Mouse (Mus musculus): ENCODE measurements around the gene Tmem8. TPM values are rescaled to one million over a fixed set of nuclear protein-coding genes. Genes with fewer than 3 reads are reported as not detected.

Tmem8 gene
- polyA plus RNA-seq (2015; fragmentation: Nextera tagmentation; extraction: Ambion mirVana), result 1.8 and 2.0 TPM in 2 replicates

DNA sequence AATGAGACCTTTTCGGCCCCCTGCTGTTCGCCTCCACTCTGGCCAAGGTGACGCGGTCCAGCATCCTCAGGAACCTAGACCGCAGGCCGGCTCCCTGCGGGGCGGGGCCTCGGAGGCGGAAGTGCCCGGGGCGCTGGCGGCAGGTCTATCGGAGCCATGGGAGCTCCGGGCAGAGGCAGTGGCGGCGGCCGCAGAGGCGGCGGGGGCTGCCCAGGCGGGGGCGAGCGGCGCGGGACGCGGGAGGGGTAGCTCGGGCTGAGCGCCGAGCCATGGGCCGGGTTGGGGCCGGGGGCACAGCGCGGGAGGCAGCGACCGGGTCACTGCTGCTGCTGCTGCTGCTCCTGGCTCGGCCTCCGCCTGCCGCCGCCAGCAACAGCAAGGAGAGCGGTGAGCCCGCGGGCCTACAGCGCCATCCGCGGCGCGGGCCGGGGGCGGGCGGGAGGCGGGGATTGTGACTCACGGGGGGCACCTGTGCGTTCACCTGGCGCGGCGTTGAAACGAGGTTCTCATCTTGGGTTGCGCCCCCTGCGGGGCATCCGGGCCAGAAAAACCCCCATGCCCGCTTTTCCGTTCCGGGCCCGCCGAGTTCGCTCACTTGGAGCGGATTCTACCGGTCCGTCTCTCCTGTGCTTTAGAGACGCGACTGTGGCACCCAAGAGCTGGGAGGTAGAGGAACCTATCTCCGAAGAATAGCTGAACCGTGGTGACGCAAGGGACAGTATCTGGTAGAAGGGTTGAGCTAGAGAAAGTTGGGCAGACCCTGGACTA, at the start of gene Tmem8:
Gene Tmem8 (plus strand): TSS at position 119 of the 768 bp plus-strand sequence.

GRCm38 (mm10) chr17:26068831-26069739, 44.0 kb upstream of the Tmem8 start, which contains the start of gene Rab11fip3:
TSS of gene Rab11fip3 (minus strand) at chr17:26069555.

GRCm38 (mm10) chr17:26089905-26090632, 23.0 kb upstream of the Tmem8 start, which contains the start of gene Decr2:
TSS of gene Decr2 (minus strand) at chr17:26090337.

DNA sequence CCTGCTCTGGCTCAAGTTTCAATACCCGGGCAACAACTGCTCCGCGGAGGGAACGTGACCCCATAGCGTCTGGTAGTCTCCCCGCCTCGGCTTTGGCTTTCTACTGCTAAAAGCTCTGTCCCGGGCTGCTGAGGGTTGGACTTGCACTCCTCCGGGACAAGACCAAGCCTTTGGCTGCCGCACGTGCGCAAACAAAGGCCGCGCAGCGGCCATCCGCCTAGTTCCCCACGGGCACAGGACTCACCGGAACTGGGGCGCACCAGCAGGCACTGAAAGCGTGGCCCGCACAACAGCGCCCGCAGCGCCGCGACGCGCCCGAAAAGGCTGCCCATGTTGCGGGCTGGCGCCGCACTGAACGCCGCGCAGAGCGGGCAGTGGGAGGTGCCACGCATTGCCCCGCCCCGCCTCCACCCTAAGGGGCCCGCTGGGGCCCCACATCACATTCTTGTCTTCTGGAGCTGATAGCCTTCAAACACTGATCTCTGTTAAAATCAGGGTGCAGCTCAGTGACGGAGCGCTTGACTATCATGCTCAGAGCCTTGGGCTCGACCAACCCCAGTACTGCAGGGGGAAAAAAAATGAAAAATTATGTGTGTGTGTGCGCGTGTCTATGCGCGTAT, 17.9 kb upstream of the Tmem8 start, which contains the start of gene Nme4:
Gene Nme4 (minus strand): TSS at position 482 of the 620 bp plus-strand sequence.

GRCm38 (mm10) chr17:26123267-26123684, 10.2 kb downstream of the Tmem8 start, which contains the start of gene Mrpl28:
TSS of gene Mrpl28 (plus strand) at chr17:26123500.

DNA sequence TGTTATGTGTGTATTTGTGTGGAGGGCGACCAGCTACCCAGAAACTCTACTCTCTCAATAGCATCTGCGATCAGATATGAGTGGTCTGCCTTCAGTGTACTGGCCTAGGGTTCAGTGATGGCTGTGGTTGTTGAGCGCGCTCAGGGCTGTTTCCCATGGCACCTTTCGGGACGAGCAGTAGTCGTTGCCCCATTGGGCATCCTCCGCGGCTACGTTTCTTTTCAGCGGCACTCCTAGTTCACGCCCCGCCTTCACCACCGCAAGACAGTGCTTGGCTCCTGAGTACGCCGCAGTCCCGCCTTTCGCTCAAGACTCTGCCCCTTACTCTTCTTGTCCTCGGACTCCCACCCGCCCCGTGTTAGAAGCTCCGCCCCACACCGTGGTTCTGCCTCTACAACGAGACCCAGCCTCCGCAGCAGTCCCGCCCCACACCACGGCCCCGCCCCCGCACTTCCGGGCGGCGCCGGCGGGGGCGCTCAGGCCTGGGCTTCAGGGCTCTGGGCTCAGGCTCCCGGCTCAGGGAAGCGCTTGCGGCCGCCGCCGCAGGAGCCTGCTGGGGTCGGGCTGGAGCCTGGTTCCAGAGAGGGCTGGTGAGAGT, 25.2 kb downstream of the Tmem8 start, which contains the start of gene Axin1:
Gene Axin1 (plus strand): TSS at position 450 of the 598 bp plus-strand sequence.

Other genes starting within 250 kb of the Tmem8 start
- 120 and 122 TPM in 2 replicates for gene Mcrip2, start 244.5 kb upstream of the Tmem8 start, polyA plus RNA-seq (2015; fragmentation: Nextera tagmentation; extraction: Ambion mirVana)
- 35.5 and 37.9 TPM in 2 replicates for gene Mettl26, start 238.2 kb upstream of the Tmem8 start, polyA plus RNA-seq (2015; fragmentation: Nextera tagmentation; extraction: Ambion mirVana)
- gene Wfikkn1, start 232.4 kb upstream of the Tmem8 start, polyA plus RNA-seq (2015; fragmentation: Nextera tagmentation; extraction: Ambion mirVana), result 0.15 and 0.19 TPM in 2 replicates
- 9.7 and 10.2 TPM in 2 replicates for gene Rab40c, start 193.6 kb upstream of the Tmem8 start, polyA plus RNA-seq (2015; fragmentation: Nextera tagmentation; extraction: Ambion mirVana)
- 27.6 and 28.6 TPM in 2 replicates for gene Pigq, start 168.4 kb upstream of the Tmem8 start, polyA plus RNA-seq (2015; fragmentation: Nextera tagmentation; extraction: Ambion mirVana)
- not detected in 2 replicates for gene Nhlrc4, start 168.3 kb upstream of the Tmem8 start, polyA plus RNA-seq (2015; fragmentation: Nextera tagmentation; extraction: Ambion mirVana)
- gene A930017K11Rik, start 160.7 kb upstream of the Tmem8 start, polyA plus RNA-seq (2015; fragmentation: Nextera tagmentation; extraction: Ambion mirVana), result 0.14 TPM in 1 of 2 replicates, not detected in the other
- 6.7 and 8.4 TPM in 2 replicates for gene Capn15, start 127.5 kb upstream of the Tmem8 start, polyA plus RNA-seq (2015; fragmentation: Nextera tagmentation; extraction: Ambion mirVana)
- 9.0 and 10.9 TPM in 2 replicates for gene Rab11fip3, start 43.7 kb upstream of the Tmem8 start, polyA plus RNA-seq (2015; fragmentation: Nextera tagmentation; extraction: Ambion mirVana)
- 18.5 and 22.5 TPM in 2 replicates for gene Decr2, start 23.0 kb upstream of the Tmem8 start, polyA plus RNA-seq (2015; fragmentation: Nextera tagmentation; extraction: Ambion mirVana)
- gene Nme4, start 17.7 kb upstream of the Tmem8 start, polyA plus RNA-seq (2015; fragmentation: Nextera tagmentation; extraction: Ambion mirVana), result 28.8 and 36.8 TPM in 2 replicates
- gene Mrpl28, start 10.2 kb downstream of the Tmem8 start, polyA plus RNA-seq (2015; fragmentation: Nextera tagmentation; extraction: Ambion mirVana), result 122 and 126 TPM in 2 replicates
- 6.8 and 6.9 TPM in 2 replicates for gene Axin1, start 25.4 kb downstream of the Tmem8 start, polyA plus RNA-seq (2015; fragmentation: Nextera tagmentation; extraction: Ambion mirVana)
- not detected in 2 replicates for gene Pdia2, start 85.8 kb downstream of the Tmem8 start, polyA plus RNA-seq (2015; fragmentation: Nextera tagmentation; extraction: Ambion mirVana)
- 0.45 and 0.77 TPM in 2 replicates for gene Rgs11, start 89.7 kb downstream of the Tmem8 start, polyA plus RNA-seq (2015; fragmentation: Nextera tagmentation; extraction: Ambion mirVana)
- gene Arhgdig, start 94.5 kb downstream of the Tmem8 start, polyA plus RNA-seq (2015; fragmentation: Nextera tagmentation; extraction: Ambion mirVana), result 6.3 and 7.5 TPM in 2 replicates
- 37.9 and 47.9 TPM in 2 replicates for gene Fam234a, start 130.9 kb downstream of the Tmem8 start, polyA plus RNA-seq (2015; fragmentation: Nextera tagmentation; extraction: Ambion mirVana)
- 34.2 and 37.7 TPM in 2 replicates for gene Luc7l, start 139.6 kb downstream of the Tmem8 start, polyA plus RNA-seq (2015; fragmentation: Nextera tagmentation; extraction: Ambion mirVana)

Measured in skeletal muscle tissue, postnatal 0 days (tissue).